Mouse (Mus musculus) MEL (cell line): ENCODE results near the gene Ankrd24. TPM values are rescaled to one million over a fixed set of nuclear protein-coding genes. Genes with fewer than 3 reads are reported as not detected.

ENCODE experiments used
- DNase-seq: peaks from one replicate; pipeline ENCODE4 v3.0.0; 2011; ENCODE audit warnings: low read depth, low spot score
- H3K27ac ChIP-seq: 2 replicates; pipeline ENCODE4 v1.5.1; 2012; ENCODE audit warnings: low read depth, mild to moderate bottlenecking, control low read depth, low read length, moderate library complexity; ENCODE audit not compliant: control insufficient read depth
- H3K27me3 ChIP-seq, 2 experiments: fragments of 150-350 bp in 1 of 2; sonication (generic) in 1 of 2; 2 replicates each; pipeline ENCODE4 v1.6.1; 2012; ENCODE audit warnings: low read length in 2 of 2, mild to moderate bottlenecking in 2 of 2, improper control_type of control experiment in 1 of 2, moderate library complexity in 1 of 2; ENCODE audit not compliant: insufficient read depth in 2 of 2, control insufficient read depth in 1 of 2
- H3K36me3 ChIP-seq, 2 experiments: 2 replicates each; pipeline ENCODE4 v1.6.1; 2012 to 2014; ENCODE audit warnings: low read length in 2 of 2, improper control_type of control experiment in 1 of 2, inconsistent platforms in 1 of 2, mild to moderate bottlenecking in 1 of 2; ENCODE audit not compliant: insufficient read depth in 2 of 2, control insufficient read depth in 1 of 2
- H3K4me1 ChIP-seq, 2 experiments: fragments of 150-350 bp in 1 of 2; sonication (generic) in 1 of 2; 2 replicates each; pipeline ENCODE4 v1.6.1; 2012; ENCODE audit warnings: low read length in 2 of 2, improper control_type of control experiment in 1 of 2, mild to moderate bottlenecking in 1 of 2; ENCODE audit not compliant: insufficient read depth in 2 of 2, control insufficient read depth in 1 of 2
- H3K4me3 ChIP-seq, 2 experiments: fragments of 150-350 bp in 1 of 2; sonication (generic) in 1 of 2; 2 replicates each; pipeline ENCODE4 v1.5.1; 2012; ENCODE audit warnings: low read depth in 2 of 2, low read length in 2 of 2, mild to moderate bottlenecking in 2 of 2, moderate library complexity in 2 of 2, control low read depth in 1 of 2, improper control_type of control experiment in 1 of 2; ENCODE audit not compliant: control insufficient read depth in 1 of 2, insufficient read depth in 1 of 2
- H3K79me2 ChIP-seq: 2 replicates; pipeline ENCODE4 v1.6.1; 2012; ENCODE audit warnings: mild to moderate bottlenecking, low read length, moderate library complexity; ENCODE audit not compliant: control insufficient read depth, poor library complexity, insufficient read depth
- H3K9ac ChIP-seq: 2 replicates; pipeline ENCODE4 v1.6.1; 2012; ENCODE audit warnings: low read depth, mild to moderate bottlenecking, control low read depth, low read length, moderate library complexity; ENCODE audit not compliant: control insufficient read depth, poor library complexity, severe bottlenecking
- H3K9me3 ChIP-seq: fragments of 150-350 bp; sonication (generic); replicated peaks from 2 replicates; pipeline ENCODE4 v1.6.1; 2012; ENCODE audit warnings: mild to moderate bottlenecking, low read length, improper control_type of control experiment, moderate library complexity; ENCODE audit not compliant: insufficient read depth
- BHLHE40 ChIP-seq: IDR thresholded peaks from 2 replicates; pipeline ENCODE4 v1.6.1; 2012; ENCODE audit warnings: low read depth, mild to moderate bottlenecking, inconsistent platforms, low read length, improper control_type of control experiment, borderline replicate concordance
- CHD1 ChIP-seq: IDR thresholded peaks from 2 replicates; pipeline ENCODE4 v1.6.1; 2012; ENCODE audit warnings: low read depth, mild to moderate bottlenecking, inconsistent platforms, low read length, improper control_type of control experiment
- E2F4 ChIP-seq: IDR thresholded peaks from 2 replicates; pipeline ENCODE4 v1.6.1; 2011; ENCODE audit warnings: low read depth, low read length, improper control_type of control experiment, borderline replicate concordance
- ELF1 ChIP-seq: IDR thresholded peaks from 2 replicates; pipeline ENCODE4 v1.6.1; 2014; ENCODE audit warnings: low read depth, mild to moderate bottlenecking, inconsistent platforms, low read length, improper control_type of control experiment, moderate library complexity
- EP300 ChIP-seq, 2 experiments: IDR thresholded peaks; 2 replicates each; pipeline ENCODE4 v1.6.1; 2011; ENCODE audit warnings: improper control_type of control experiment in 2 of 2, low read length in 2 of 2, low read depth in 1 of 2, mild to moderate bottlenecking in 1 of 2
- ETS1 ChIP-seq: IDR thresholded peaks from 2 replicates; pipeline ENCODE4 v1.6.1; 2012; ENCODE audit warnings: low read depth, mild to moderate bottlenecking, inconsistent platforms, low read length, improper control_type of control experiment, moderate library complexity
- GATA1 ChIP-seq: IDR thresholded peaks from 2 replicates; pipeline ENCODE4 v1.6.1; 2011; ENCODE audit warnings: low read depth, low read length, improper control_type of control experiment
- HCFC1 ChIP-seq: IDR thresholded peaks from 2 replicates; pipeline ENCODE4 v1.6.1; 2012; ENCODE audit warnings: low read depth, mild to moderate bottlenecking, inconsistent platforms, low read length, improper control_type of control experiment, moderate library complexity
- JUND ChIP-seq: IDR thresholded peaks from 2 replicates; pipeline ENCODE4 v1.6.1; 2011; ENCODE audit warnings: low read depth, mild to moderate bottlenecking, improper control_type of control experiment, low read length
- KAT2A ChIP-seq: conservative IDR thresholded peaks from 2 replicates; pipeline ENCODE4 v1.6.1; 2012; ENCODE audit warnings: low read depth, low read length, improper control_type of control experiment, inconsistent platforms
- MAFK ChIP-seq: IDR thresholded peaks from 2 replicates; pipeline ENCODE4 v1.6.1; 2011; ENCODE audit warnings: low read depth, mild to moderate bottlenecking, low read length, improper control_type of control experiment, borderline replicate concordance
- MAX ChIP-seq: IDR thresholded peaks from 2 replicates; pipeline ENCODE4 v1.6.1; 2011; ENCODE audit warnings: low read length, improper control_type of control experiment
- MAZ ChIP-seq: IDR thresholded peaks from 2 replicates; pipeline ENCODE4 v1.6.1; 2012; ENCODE audit warnings: low read depth, mild to moderate bottlenecking, inconsistent platforms, low read length, improper control_type of control experiment
- MYB ChIP-seq: IDR thresholded peaks from 2 replicates; pipeline ENCODE4 v1.6.1; 2011; ENCODE audit warnings: mild to moderate bottlenecking, low read depth, low read length, improper control_type of control experiment
- MYC ChIP-seq: IDR thresholded peaks from 2 replicates; pipeline ENCODE4 v1.6.1; 2011; ENCODE audit warnings: low read depth, mild to moderate bottlenecking, low read length, improper control_type of control experiment, moderate library complexity
- POLR2A ChIP-seq, 2 experiments: IDR thresholded peaks; 2 replicates each; pipeline ENCODE4 v1.6.1; 2011 to 2012; ENCODE audit warnings: low read length in 2 of 2, mild to moderate bottlenecking in 2 of 2, control low read depth in 1 of 2, improper control_type of control experiment in 1 of 2, low read depth in 1 of 2, moderate library complexity in 1 of 2; ENCODE audit not compliant: control insufficient read depth in 1 of 2, insufficient read depth in 1 of 2, poor library complexity in 1 of 2
- POLR2AphosphoS5 ChIP-seq: IDR thresholded peaks from 2 replicates; pipeline ENCODE4 v1.6.1; 2012; ENCODE audit warnings: low read depth, borderline replicate concordance, mild to moderate bottlenecking, inconsistent platforms, low read length, moderate library complexity, mixed read lengths
- SIN3A ChIP-seq: IDR thresholded peaks from 2 replicates; pipeline ENCODE4 v1.6.1; 2012; ENCODE audit warnings: low read length, improper control_type of control experiment, inconsistent platforms
- SMC3 ChIP-seq: IDR thresholded peaks from 2 replicates; pipeline ENCODE4 v1.6.1; 2011; ENCODE audit warnings: low read depth, low read length, improper control_type of control experiment
- TAL1 ChIP-seq: IDR thresholded peaks from 2 replicates; pipeline ENCODE4 v1.6.1; 2012; ENCODE audit warnings: mild to moderate bottlenecking, inconsistent platforms, low read length, moderate library complexity, mixed read lengths
- TBP ChIP-seq: IDR thresholded peaks from 2 replicates; pipeline ENCODE4 v1.8.0; 2011; ENCODE audit warnings: low read depth, low read length, improper control_type of control experiment
- TCF12 ChIP-seq: IDR thresholded peaks from 2 replicates; pipeline ENCODE4 v1.6.1; 2014; ENCODE audit warnings: low read depth, mild to moderate bottlenecking, inconsistent platforms, low read length, improper control_type of control experiment, moderate library complexity
- UBTF ChIP-seq: IDR thresholded peaks from 2 replicates; pipeline ENCODE4 v1.6.1; 2012; ENCODE audit warnings: low read depth, mild to moderate bottlenecking, inconsistent platforms, low read length, improper control_type of control experiment, moderate library complexity, borderline replicate concordance; ENCODE audit not compliant: insufficient read depth
- USF1 ChIP-seq: IDR thresholded peaks from 2 replicates; pipeline ENCODE4 v1.6.1; 2014; ENCODE audit warnings: low read depth, mild to moderate bottlenecking, inconsistent platforms, low read length, improper control_type of control experiment, moderate library complexity
- USF2 ChIP-seq, 2 experiments: IDR thresholded peaks; 2 replicates each; pipeline ENCODE4 v1.6.1; 2011 to 2012; ENCODE audit warnings: improper control_type of control experiment in 2 of 2, low read length in 2 of 2, borderline replicate concordance in 1 of 2, inconsistent platforms in 1 of 2, low read depth in 1 of 2, mild to moderate bottlenecking in 1 of 2; ENCODE audit not compliant: insufficient read depth in 1 of 2
- ZKSCAN1 ChIP-seq: IDR thresholded peaks from 2 replicates; pipeline ENCODE4 v1.6.1; 2012; ENCODE audit warnings: low read depth, mild to moderate bottlenecking, inconsistent platforms, low read length, improper control_type of control experiment, moderate library complexity
- ZMIZ1 ChIP-seq: IDR thresholded peaks from 2 replicates; pipeline ENCODE4 v1.6.1; 2012; ENCODE audit warnings: low read depth, mild to moderate bottlenecking, inconsistent platforms, low read length, improper control_type of control experiment, moderate library complexity
- polyA plus RNA-seq, 2 experiments: library from polyadenylated mRNA; stranded (reverse) in 1 of 2; unstranded in 1 of 2; fragments of >175 nt in 1 of 2; fragments of >200 nt in 1 of 2; gene quantifications; 2 replicates each; pipeline versions ENCODE4 v1.2.1 to v1.2.4; 2012; ENCODE audit warnings: low replicate concordance in 2 of 2, low read depth in 1 of 2; ENCODE audit not compliant: insufficient read length in 2 of 2, insufficient read depth in 1 of 2, missing spikeins in 1 of 2
- total RNA-seq: library from RNA; depleted of rRNA; stranded (reverse); fragments of 300-350 nt; gene quantifications from 2 replicates; pipeline ENCODE4 v1.2.3, GENCODE M21; 2012

The Ankrd24 gene
- total and polyA plus RNA-seq, 3 experiments = 4.5 to 14.6 TPM; not detected in 1

- 0 out of 2 replicates have a peak, but pooled peaks have one; percentile 53 for TF ChIP-seq UBTF
- 0 out of 2 replicates have a peak, but pooled peaks have one; percentile 54 for TF ChIP-seq CHD1
- TF ChIP-seq USF2 (IDR thresholded peaks at IDR 0.05; ENCODE audit: borderline replicate concordance in 1 of 2, insufficient read depth in 1 of 2, low read depth in 1 of 2, low read length in 2 of 2) = no peak
- TF ChIP-seq SIN3A = peak; percentile 25; the same call in 1 of the 2 replicates
- TF ChIP-seq POLR2AphosphoS5 = no peak
- TF ChIP-seq USF1 = no peak
- DNase-seq = no peak
- Histone ChIP-seq H3K27ac (peak overlapping the region; percentile 76), H3K4me3 (peak overlapping the region; percentile 55 to 93), H3K79me2 (peaks cover 3% of the 10 kb centered on the region; the same call in 1 of the 2 replicates), H3K27me3 (no peaks in the 10 kb centered on the region), H3K9ac (peak overlapping the region; percentile 82), H3K36me3 (peaks cover 0 to 6% of the 10 kb centered on the region in 2 experiments; a peak in 1 of 4 replicates), H3K9me3 (no peaks in the 10 kb centered on the region), H3K4me1 (peaks cover 2 to 15% of the 10 kb centered on the region in 2 experiments; a peak in 3 of 4 replicates)
Measured at GRCm38 (mm10) chr10:81642648-81643448, 14.5 kb downstream of the Ankrd24 start.

GRCm38 (mm10) chr10:81643449-81644055, 15.2 kb downstream of the Ankrd24 start:
- peaks cover 3% of the 10 kb centered on the region; the same call in 1 of the 2 replicates for H3K79me2 ChIP-seq
- peak overlapping the region; percentile 76 for H3K27ac ChIP-seq
- H3K9me3 ChIP-seq = no peaks in the 10 kb centered on the region
- peak overlapping the region; percentile 55 to 93 for H3K4me3 ChIP-seq
- no peaks in the 10 kb centered on the region for H3K27me3 ChIP-seq
- H3K9ac ChIP-seq = peak overlapping the region; percentile 82
- peaks cover 0 to 6% of the 10 kb centered on the region in 2 experiments; a peak in 1 of 4 replicates for H3K36me3 ChIP-seq
- H3K4me1 ChIP-seq = peaks cover 2 to 15% of the 10 kb centered on the region in 2 experiments; a peak in 3 of 4 replicates
- peak; percentile 98 for DNase-seq
- peak; percentile 84 for TF ChIP-seq ZMIZ1
- TF ChIP-seq UBTF = no peak
- TF ChIP-seq USF2 (IDR thresholded peaks at IDR 0.05; ENCODE audit: borderline replicate concordance in 1 of 2, insufficient read depth in 1 of 2, low read depth in 1 of 2, low read length in 2 of 2) = peak; percentile 43 to 87; a peak in 3 of 4 replicates
- no peak for TF ChIP-seq E2F4
- TF ChIP-seq ETS1 = peak; percentile 73
- TF ChIP-seq ELF1 = peak; percentile 74
- no peak for TF ChIP-seq POLR2AphosphoS5
- TF ChIP-seq BHLHE40 = peak; percentile 60; the same call in 1 of the 2 replicates
- peak; percentile 70 for TF ChIP-seq SIN3A
- peak; percentile 99 for TF ChIP-seq MAX
- TF ChIP-seq MYC = peak; percentile 95; the same call in 1 of the 2 replicates
- TF ChIP-seq MAZ = peak; percentile 43; the same call in 1 of the 2 replicates
- no peak for TF ChIP-seq CHD1
- TF ChIP-seq GATA1 = no peak
- no peak for TF ChIP-seq MYB
- peak; percentile 69 for TF ChIP-seq HCFC1
- TF ChIP-seq KAT2A = no peak; the same call in 1 of the 2 replicates
- TF ChIP-seq TBP = peak; percentile 67
- peak; percentile 63 to 90 for TF ChIP-seq POLR2A (IDR thresholded peaks at IDR 0.05; ENCODE audit: control insufficient read depth in 1 of 2, insufficient read depth in 1 of 2, low read depth in 1 of 2, low read length in 2 of 2, poor library complexity in 1 of 2)
- no peak for TF ChIP-seq MAFK
- TF ChIP-seq TCF12 = peak; percentile 50; the same call in 1 of the 2 replicates
- TF ChIP-seq JUND = no peak
- TF ChIP-seq ZKSCAN1 = no peak
- no peak for TF ChIP-seq TAL1
- peak; percentile 50 for TF ChIP-seq SMC3
- no peak for TF ChIP-seq EP300 (IDR thresholded peaks at IDR 0.05; ENCODE audit: low read depth in 1 of 2, low read length in 2 of 2)
